Mouse (Mus musculus) MEL (cell line): ENCODE measurements at regions not wholly inside any gene's neighbourhood (a gene's known extent, or its start where the extent isn't known, plus 50 kb on each side); places are given as distances from the start of the nearest gene placed in this dataset.

Source experiments
- DNase-seq: peaks from one replicate; pipeline ENCODE4 v3.0.0; 2011; ENCODE audit warnings: low read depth, low spot score
- H3K27ac ChIP-seq: 2 replicates; pipeline ENCODE4 v1.5.1; 2012; ENCODE audit warnings: low read depth, mild to moderate bottlenecking, control low read depth, low read length, moderate library complexity; ENCODE audit not compliant: control insufficient read depth
- H3K27me3 ChIP-seq, 2 experiments: fragments of 150-350 bp in 1 of 2; sonication (generic) in 1 of 2; 2 replicates each; pipeline ENCODE4 v1.6.1; 2012; ENCODE audit warnings: low read length in 2 of 2, mild to moderate bottlenecking in 2 of 2, improper control_type of control experiment in 1 of 2, moderate library complexity in 1 of 2; ENCODE audit not compliant: insufficient read depth in 2 of 2, control insufficient read depth in 1 of 2
- H3K36me3 ChIP-seq, 2 experiments: 2 replicates each; pipeline ENCODE4 v1.6.1; 2012 to 2014; ENCODE audit warnings: low read length in 2 of 2, improper control_type of control experiment in 1 of 2, inconsistent platforms in 1 of 2, mild to moderate bottlenecking in 1 of 2; ENCODE audit not compliant: insufficient read depth in 2 of 2, control insufficient read depth in 1 of 2
- H3K4me1 ChIP-seq, 2 experiments: fragments of 150-350 bp in 1 of 2; sonication (generic) in 1 of 2; 2 replicates each; pipeline ENCODE4 v1.6.1; 2012; ENCODE audit warnings: low read length in 2 of 2, improper control_type of control experiment in 1 of 2, mild to moderate bottlenecking in 1 of 2; ENCODE audit not compliant: insufficient read depth in 2 of 2, control insufficient read depth in 1 of 2
- H3K4me3 ChIP-seq, 2 experiments: fragments of 150-350 bp in 1 of 2; sonication (generic) in 1 of 2; 2 replicates each; pipeline ENCODE4 v1.5.1; 2012; ENCODE audit warnings: low read depth in 2 of 2, low read length in 2 of 2, mild to moderate bottlenecking in 2 of 2, moderate library complexity in 2 of 2, control low read depth in 1 of 2, improper control_type of control experiment in 1 of 2; ENCODE audit not compliant: control insufficient read depth in 1 of 2, insufficient read depth in 1 of 2
- H3K79me2 ChIP-seq: 2 replicates; pipeline ENCODE4 v1.6.1; 2012; ENCODE audit warnings: mild to moderate bottlenecking, low read length, moderate library complexity; ENCODE audit not compliant: control insufficient read depth, poor library complexity, insufficient read depth
- H3K9ac ChIP-seq: 2 replicates; pipeline ENCODE4 v1.6.1; 2012; ENCODE audit warnings: low read depth, mild to moderate bottlenecking, control low read depth, low read length, moderate library complexity; ENCODE audit not compliant: control insufficient read depth, poor library complexity, severe bottlenecking
- H3K9me3 ChIP-seq: fragments of 150-350 bp; sonication (generic); replicated peaks from 2 replicates; pipeline ENCODE4 v1.6.1; 2012; ENCODE audit warnings: mild to moderate bottlenecking, low read length, improper control_type of control experiment, moderate library complexity; ENCODE audit not compliant: insufficient read depth
- BHLHE40 ChIP-seq: IDR thresholded peaks from 2 replicates; pipeline ENCODE4 v1.6.1; 2012; ENCODE audit warnings: low read depth, mild to moderate bottlenecking, inconsistent platforms, low read length, improper control_type of control experiment, borderline replicate concordance
- CTCF ChIP-seq, 3 experiments: IDR thresholded peaks in 2 of 3; conservative IDR thresholded peaks in 1 of 3; 2 replicates each; pipeline ENCODE4 v1.5.1; 2011 to 2012; ENCODE audit warnings: low read length in 3 of 3, low read depth in 2 of 3, mild to moderate bottlenecking in 2 of 3, improper control_type of control experiment in 1 of 3, inconsistent platforms in 1 of 3, mixed read lengths in 1 of 3, moderate library complexity in 1 of 3; ENCODE audit not compliant: control insufficient read depth in 1 of 3, insufficient read depth in 1 of 3, poor library complexity in 1 of 3, severe bottlenecking in 1 of 3
- E2F4 ChIP-seq: IDR thresholded peaks from 2 replicates; pipeline ENCODE4 v1.6.1; 2011; ENCODE audit warnings: low read depth, low read length, improper control_type of control experiment, borderline replicate concordance
- ELF1 ChIP-seq: IDR thresholded peaks from 2 replicates; pipeline ENCODE4 v1.6.1; 2014; ENCODE audit warnings: low read depth, mild to moderate bottlenecking, inconsistent platforms, low read length, improper control_type of control experiment, moderate library complexity
- EP300 ChIP-seq, 2 experiments: IDR thresholded peaks; 2 replicates each; pipeline ENCODE4 v1.6.1; 2011; ENCODE audit warnings: improper control_type of control experiment in 2 of 2, low read length in 2 of 2, low read depth in 1 of 2, mild to moderate bottlenecking in 1 of 2
- ETS1 ChIP-seq: IDR thresholded peaks from 2 replicates; pipeline ENCODE4 v1.6.1; 2012; ENCODE audit warnings: low read depth, mild to moderate bottlenecking, inconsistent platforms, low read length, improper control_type of control experiment, moderate library complexity
- GATA1 ChIP-seq: IDR thresholded peaks from 2 replicates; pipeline ENCODE4 v1.6.1; 2011; ENCODE audit warnings: low read depth, low read length, improper control_type of control experiment
- HCFC1 ChIP-seq: IDR thresholded peaks from 2 replicates; pipeline ENCODE4 v1.6.1; 2012; ENCODE audit warnings: low read depth, mild to moderate bottlenecking, inconsistent platforms, low read length, improper control_type of control experiment, moderate library complexity
- MAX ChIP-seq: IDR thresholded peaks from 2 replicates; pipeline ENCODE4 v1.6.1; 2011; ENCODE audit warnings: low read length, improper control_type of control experiment
- MAZ ChIP-seq: IDR thresholded peaks from 2 replicates; pipeline ENCODE4 v1.6.1; 2012; ENCODE audit warnings: low read depth, mild to moderate bottlenecking, inconsistent platforms, low read length, improper control_type of control experiment
- MEF2A ChIP-seq: IDR thresholded peaks from 2 replicates; pipeline ENCODE4 v1.6.1; 2014; ENCODE audit warnings: low read depth, mild to moderate bottlenecking, inconsistent platforms, low read length, improper control_type of control experiment; ENCODE audit not compliant: poor library complexity, insufficient replicate concordance, severe bottlenecking; ENCODE audit errors: extremely low read depth
- MXI1 ChIP-seq: IDR thresholded peaks from 2 replicates; pipeline ENCODE4 v1.6.1; 2011; ENCODE audit warnings: mild to moderate bottlenecking, low read depth, low read length, improper control_type of control experiment
- NELFE ChIP-seq: IDR thresholded peaks from 2 replicates; pipeline ENCODE4 v1.6.1; 2011; ENCODE audit warnings: low read depth, low read length, improper control_type of control experiment
- NRF1 ChIP-seq: IDR thresholded peaks from 2 replicates; pipeline ENCODE4 v1.6.1; 2014; ENCODE audit warnings: low read depth, mild to moderate bottlenecking, inconsistent platforms, low read length, improper control_type of control experiment, moderate library complexity; ENCODE audit not compliant: poor library complexity, insufficient read depth, severe bottlenecking
- POLR2A ChIP-seq, 2 experiments: IDR thresholded peaks; 2 replicates each; pipeline ENCODE4 v1.6.1; 2011 to 2012; ENCODE audit warnings: low read length in 2 of 2, mild to moderate bottlenecking in 2 of 2, control low read depth in 1 of 2, improper control_type of control experiment in 1 of 2, low read depth in 1 of 2, moderate library complexity in 1 of 2; ENCODE audit not compliant: control insufficient read depth in 1 of 2, insufficient read depth in 1 of 2, poor library complexity in 1 of 2
- POLR2AphosphoS2 ChIP-seq: IDR thresholded peaks from 2 replicates; pipeline ENCODE4 v1.6.1; 2011; ENCODE audit warnings: low read length, improper control_type of control experiment
- RCOR1 ChIP-seq: IDR thresholded peaks from 2 replicates; pipeline ENCODE4 v1.6.1; 2012; ENCODE audit warnings: low read depth, mild to moderate bottlenecking, inconsistent platforms, low read length, improper control_type of control experiment
- SMC3 ChIP-seq: IDR thresholded peaks from 2 replicates; pipeline ENCODE4 v1.6.1; 2011; ENCODE audit warnings: low read depth, low read length, improper control_type of control experiment
- TCF12 ChIP-seq: IDR thresholded peaks from 2 replicates; pipeline ENCODE4 v1.6.1; 2014; ENCODE audit warnings: low read depth, mild to moderate bottlenecking, inconsistent platforms, low read length, improper control_type of control experiment, moderate library complexity
- UBTF ChIP-seq: IDR thresholded peaks from 2 replicates; pipeline ENCODE4 v1.6.1; 2012; ENCODE audit warnings: low read depth, mild to moderate bottlenecking, inconsistent platforms, low read length, improper control_type of control experiment, moderate library complexity, borderline replicate concordance; ENCODE audit not compliant: insufficient read depth
- ZC3H11A ChIP-seq: IDR thresholded peaks from 2 replicates; pipeline ENCODE4 v1.6.1; 2012; ENCODE audit warnings: low read depth, mild to moderate bottlenecking, inconsistent platforms, low read length, improper control_type of control experiment
- ZMIZ1 ChIP-seq: IDR thresholded peaks from 2 replicates; pipeline ENCODE4 v1.6.1; 2012; ENCODE audit warnings: low read depth, mild to moderate bottlenecking, inconsistent platforms, low read length, improper control_type of control experiment, moderate library complexity

DNA sequence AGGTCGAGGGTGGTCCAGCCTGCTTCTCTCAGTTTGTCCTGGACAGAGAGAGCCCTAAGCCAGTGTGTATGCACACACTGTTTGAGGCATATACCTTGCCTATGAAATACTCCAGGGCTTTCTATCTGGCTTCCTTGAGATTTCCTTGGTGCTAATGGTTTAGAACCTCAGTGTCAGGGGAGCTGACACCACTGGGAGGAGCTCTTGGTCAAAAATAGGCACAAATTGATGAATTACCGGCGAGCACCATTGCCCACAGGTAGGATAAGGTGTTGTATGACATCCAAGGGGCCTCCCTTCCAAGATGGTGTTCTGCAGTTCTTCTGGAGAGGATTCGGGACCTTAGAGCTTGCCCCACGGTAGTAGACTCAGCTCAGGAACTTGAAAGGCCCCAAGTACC lies 129.0 kb downstream of the Cyld start:
- no peak overlapping the region for H3K4me3 ChIP-seq
- no peaks in the 10 kb centered on the region for H3K79me2 ChIP-seq
- no peak overlapping the region for H3K27ac ChIP-seq
- H3K9me3 ChIP-seq = no peaks in the 10 kb centered on the region
- TF ChIP-seq RCOR1 = no peak
- no peak for TF ChIP-seq POLR2A (IDR thresholded peaks at IDR 0.05; ENCODE audit: control insufficient read depth in 1 of 2, insufficient read depth in 1 of 2, low read depth in 1 of 2, low read length in 2 of 2, poor library complexity in 1 of 2)
- TF ChIP-seq ZMIZ1 = no peak
- TF ChIP-seq TCF12 = no peak
- H3K27me3 ChIP-seq = no peaks in the 10 kb centered on the region
- no peak overlapping the region for H3K9ac ChIP-seq
- no peak for DNase-seq
- H3K36me3 ChIP-seq = no peaks in the 10 kb centered on the region
- H3K4me1 ChIP-seq = no peaks in the 10 kb centered on the region

DNA sequence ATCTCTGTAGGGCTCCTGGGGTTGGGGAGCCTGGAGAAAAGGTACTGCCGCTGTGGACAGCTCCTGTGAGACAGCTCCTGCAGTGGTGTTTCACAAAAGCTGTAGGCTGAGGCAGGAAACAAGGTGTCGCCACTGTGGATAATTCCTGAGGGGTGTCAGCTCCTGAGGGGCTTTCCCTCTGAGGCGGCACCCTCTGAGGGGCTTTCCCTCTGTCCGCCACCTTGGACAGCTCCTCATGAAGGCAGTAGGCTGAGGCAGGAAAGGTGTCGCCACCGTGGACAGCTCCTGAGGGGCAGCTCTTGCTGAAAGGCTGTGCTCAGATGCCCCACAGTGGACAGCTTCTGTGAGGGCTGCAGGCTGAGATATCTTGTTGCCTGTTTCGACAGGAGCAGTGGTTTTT lies 127.1 kb downstream of the Cyld start:
- DNase-seq = peak; percentile 8
- Histone ChIP-seq H3K36me3 (no peaks in the 10 kb centered on the region), H3K9me3 (no peaks in the 10 kb centered on the region), H3K9ac (no peak overlapping the region), H3K27me3 (no peaks in the 10 kb centered on the region), H3K4me3 (no peak overlapping the region), H3K27ac (no peak overlapping the region)
- TF ChIP-seq ELF1 (no peak), ZC3H11A (no peak), MXI1 (no peak), SMC3 (no peak), EP300 (IDR thresholded peaks at IDR 0.05; ENCODE audit: low read depth in 1 of 2, low read length in 2 of 2) (no peak), BHLHE40 (no peak), CTCF (IDR thresholded peaks at IDR 0.05 in 2 of 3, conservative IDR thresholded peaks at IDR 0.05 in 1 of 3; ENCODE audit: control insufficient read depth in 1 of 3, insufficient read depth in 1 of 3, low read depth in 2 of 3, low read length in 3 of 3, poor library complexity in 1 of 3, severe bottlenecking in 1 of 3) (no peak), TCF12 (no peak), POLR2AphosphoS2 (no peak), MEF2A (no peak), NELFE (no peak), HCFC1 (no peak), MAX (no peak), GATA1 (no peak), E2F4 (no peak), MAZ (no peak), ETS1 (no peak), UBTF (no peak), POLR2A (IDR thresholded peaks at IDR 0.05; ENCODE audit: control insufficient read depth in 1 of 2, insufficient read depth in 1 of 2, low read depth in 1 of 2, low read length in 2 of 2, poor library complexity in 1 of 2) (no peak), NRF1 (no peak)
- TF ChIP-seq, all 39 proteins: peak for 0
- no peaks in the 10 kb centered on the region for H3K4me1 ChIP-seq
- no peaks in the 10 kb centered on the region for H3K79me2 ChIP-seq
